Mouse (Mus musculus) olfactory bulb, adult 2 months (tissue): ENCODE results near the gene Hnrnph3.

Experiments used
- CTCF ChIP-seq: fragments of 200-500 bp; IDR thresholded peaks from 2 replicates; pipeline ENCODE4 v1.5.1; 2012; ENCODE audit warnings: low read depth, mild to moderate bottlenecking, low read length, moderate library complexity; ENCODE audit not compliant: insufficient read depth
- POLR2A ChIP-seq: fragments of 200-500 bp; IDR thresholded peaks from 2 replicates; pipeline ENCODE4 v1.6.1; 2012; ENCODE audit warnings: mild to moderate bottlenecking, low read depth, low read length, moderate library complexity; ENCODE audit not compliant: insufficient read depth

DNA sequence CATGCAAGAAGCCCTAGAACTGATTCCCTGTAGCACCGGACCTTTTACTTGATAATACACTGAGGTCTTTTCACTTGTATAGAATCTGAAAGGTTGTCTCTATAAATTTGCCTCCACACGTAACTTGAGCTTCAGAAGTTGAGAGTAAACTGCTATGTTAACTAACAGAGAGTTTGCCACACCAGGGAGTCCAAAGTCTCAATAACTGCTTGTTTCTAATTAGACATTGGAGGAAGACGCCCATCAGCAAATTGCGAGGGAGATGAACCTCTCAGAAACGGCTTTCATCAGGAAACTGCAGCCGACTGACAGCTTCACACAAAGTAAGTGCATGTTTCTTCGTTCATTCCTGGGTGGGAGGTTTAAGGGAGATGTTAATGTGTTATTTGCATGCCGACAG is 41.5 kb upstream of the Hnrnph3 start:
- no peak for TF ChIP-seq POLR2A
- TF ChIP-seq CTCF: no peak
